Mouse (Mus musculus) right cerebral cortex, adult 2 months (tissue): Measurements from ENCODE around the gene Itga9.

Experiments used
- DNase-seq, 2 experiments: peaks; one replicate each; pipeline ENCODE4 v3.0.0; 2021 to 2022; ENCODE audit warnings: low spot score in 2 of 2

Itga9 gene

GRCm38 (mm10) chr9:118876902-118877301 is 270.4 kb downstream of the Itga9 start:
- no peak for DNase-seq

- DNase-seq: no peak
Observed at GRCm38 (mm10) chr9:118877365-118878008, 271.0 kb downstream of the Itga9 start.

GRCm38 (mm10) chr9:118878596-118878995 is 272.1 kb downstream of the Itga9 start:
- DNase-seq: no peak

- no peak for DNase-seq
Observed at GRCm38 (mm10) chr9:118881281-118881945, 274.9 kb downstream of the Itga9 start.

DNA sequence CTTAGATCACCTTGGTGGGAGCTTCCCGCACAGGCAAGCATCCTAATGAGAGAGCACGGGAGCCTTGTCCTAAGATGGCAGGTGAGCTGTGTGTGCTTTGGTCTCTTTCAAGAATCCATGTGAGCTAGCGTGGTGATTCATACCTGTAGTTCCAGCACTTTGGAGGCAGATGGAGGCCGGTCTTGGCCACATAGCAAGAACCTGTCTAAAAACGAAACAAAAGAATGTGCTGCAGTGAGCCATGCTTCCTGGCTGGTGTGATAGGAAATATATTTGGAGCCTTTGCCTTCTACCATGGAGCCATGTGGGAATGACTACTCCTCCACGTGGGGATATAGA is 275.4 kb downstream of the Itga9 start:
- DNase-seq: no peak

- DNase-seq: no peak
Observed at GRCm38 (mm10) chr9:118883150-118883549, 276.7 kb downstream of the Itga9 start.

GRCm38 (mm10) chr9:118885785-118886184 is 279.3 kb downstream of the Itga9 start:
- no peak for DNase-seq

- DNase-seq: no peak
Observed at GRCm38 (mm10) chr9:118887201-118887600, 280.7 kb downstream of the Itga9 start.

DNA sequence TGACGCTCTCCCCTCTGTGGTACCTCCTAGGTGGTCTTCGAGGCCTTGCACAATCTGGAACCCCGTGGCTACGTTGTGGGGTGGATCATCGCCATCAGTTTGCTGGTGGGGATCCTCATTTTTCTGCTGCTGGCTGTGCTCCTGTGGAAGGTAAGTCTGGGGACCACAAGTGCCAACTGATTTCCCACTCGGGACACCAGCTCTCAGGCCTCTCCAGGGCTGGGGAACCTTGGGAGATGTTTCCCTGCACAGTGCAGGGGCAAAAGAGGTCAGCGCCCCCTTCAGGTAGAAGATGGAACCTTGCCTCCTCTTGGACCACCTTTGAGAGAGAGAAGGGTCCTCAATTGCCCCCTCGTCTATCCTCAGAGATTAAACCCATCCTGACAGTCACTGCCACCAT is 281.2 kb downstream of the Itga9 start:
- DNase-seq: no peak

DNA sequence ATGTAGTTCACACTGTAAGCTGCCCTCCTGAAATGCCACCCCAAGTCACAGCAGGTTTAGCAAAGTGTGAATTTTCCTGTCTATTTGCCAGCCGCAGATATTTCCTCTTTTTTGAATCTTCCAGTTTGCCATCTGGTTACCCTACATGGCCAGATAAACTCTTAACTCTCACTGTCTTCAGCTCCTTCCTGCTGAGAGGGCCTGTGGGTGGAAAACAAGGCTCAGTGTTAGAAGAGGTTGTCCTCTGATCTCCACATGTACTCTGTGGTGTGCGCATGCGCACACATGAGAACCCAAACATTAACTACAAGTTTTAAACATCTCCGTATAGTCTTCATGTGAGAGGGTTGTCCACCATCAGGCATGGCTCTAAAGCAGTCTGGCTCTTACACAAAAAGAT is 283.7 kb downstream of the Itga9 start:
- DNase-seq: no peak

DNA sequence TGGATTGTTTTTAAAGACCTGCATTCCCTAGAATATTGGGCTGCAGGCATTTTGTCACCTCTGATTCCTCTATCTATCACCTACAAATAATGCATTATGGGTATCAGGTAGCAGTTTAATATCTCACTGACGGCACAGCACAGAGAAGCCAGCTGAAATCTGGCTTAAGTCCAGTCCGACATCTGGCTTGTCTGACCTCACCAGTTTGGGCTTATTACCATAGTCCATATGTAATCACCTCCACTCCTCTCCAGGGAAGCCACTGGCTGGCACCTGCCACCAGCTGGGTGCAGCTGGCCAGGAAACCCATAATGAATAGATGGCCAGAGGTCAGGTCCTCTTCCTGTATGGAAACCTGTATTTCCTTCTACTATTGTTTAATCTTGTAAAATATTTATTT is 284.2 kb downstream of the Itga9 start:
- DNase-seq: no peak

DNA sequence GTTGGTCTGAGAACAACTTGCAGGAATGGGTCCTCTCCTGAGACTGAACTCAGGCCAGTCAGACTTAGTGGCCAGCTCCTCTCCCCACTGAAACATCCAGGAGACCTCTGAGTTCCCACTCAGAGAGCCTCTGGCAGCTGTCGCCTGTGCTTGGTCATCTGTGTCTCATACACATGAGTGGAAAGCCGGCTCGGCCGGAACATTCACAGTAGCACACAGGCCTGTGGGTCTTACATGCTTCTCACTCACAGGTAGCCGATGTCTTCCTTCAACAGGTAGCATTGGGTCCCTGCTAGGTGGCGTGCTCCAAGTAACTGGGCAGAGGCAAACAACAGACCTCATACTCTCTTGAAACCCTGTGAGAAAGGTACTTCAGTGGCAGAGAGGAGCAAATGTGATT is 284.6 kb downstream of the Itga9 start:
- DNase-seq: no peak

DNA sequence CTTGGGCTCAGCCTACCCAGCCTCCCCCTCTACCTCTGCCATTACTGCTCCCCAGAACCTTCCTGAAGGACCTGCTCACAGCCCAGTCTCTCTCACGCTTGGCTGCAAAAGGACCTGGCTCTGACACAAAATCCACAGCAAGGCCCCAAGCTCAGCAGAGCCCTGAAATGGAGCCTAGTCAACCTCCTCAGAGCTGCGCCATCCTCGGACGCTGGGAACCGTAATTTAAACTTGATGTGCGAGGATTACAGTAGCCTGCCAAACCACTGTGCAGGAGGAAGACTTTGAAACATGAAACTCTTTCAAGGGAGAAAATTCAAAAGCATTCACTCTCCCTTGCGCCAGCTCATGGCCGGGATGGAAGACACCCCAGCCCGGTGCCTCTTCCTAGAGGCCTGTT is 285.1 kb downstream of the Itga9 start:
- no peak for DNase-seq

GRCm38 (mm10) chr9:118895101-118895500 is 288.6 kb downstream of the Itga9 start:
- DNase-seq: no peak

- peak in 1 of 2 experiments; percentile 49 for DNase-seq
Observed at GRCm38 (mm10) chr9:118900677-118901076, 294.2 kb downstream of the Itga9 start.

DNA sequence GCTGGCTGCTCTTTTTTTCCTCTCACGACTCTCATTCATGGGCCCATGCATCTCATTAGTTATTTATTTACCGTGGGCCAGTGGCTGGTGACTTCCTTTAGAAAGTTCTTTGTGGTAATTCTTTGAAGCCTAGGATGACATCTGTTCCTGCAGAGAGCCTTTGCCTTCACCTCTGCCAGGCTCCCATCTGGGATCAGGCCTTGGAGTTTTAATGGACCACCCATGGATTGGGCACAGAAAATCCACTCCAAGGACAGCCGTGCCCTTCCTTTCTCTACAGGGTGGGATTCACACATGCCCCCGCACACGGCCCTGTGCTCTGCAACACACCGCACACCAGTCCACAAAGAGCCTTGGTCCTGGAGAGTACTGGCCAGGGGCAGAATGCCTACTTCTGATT is 295.4 kb downstream of the Itga9 start:
- no peak for DNase-seq

DNA sequence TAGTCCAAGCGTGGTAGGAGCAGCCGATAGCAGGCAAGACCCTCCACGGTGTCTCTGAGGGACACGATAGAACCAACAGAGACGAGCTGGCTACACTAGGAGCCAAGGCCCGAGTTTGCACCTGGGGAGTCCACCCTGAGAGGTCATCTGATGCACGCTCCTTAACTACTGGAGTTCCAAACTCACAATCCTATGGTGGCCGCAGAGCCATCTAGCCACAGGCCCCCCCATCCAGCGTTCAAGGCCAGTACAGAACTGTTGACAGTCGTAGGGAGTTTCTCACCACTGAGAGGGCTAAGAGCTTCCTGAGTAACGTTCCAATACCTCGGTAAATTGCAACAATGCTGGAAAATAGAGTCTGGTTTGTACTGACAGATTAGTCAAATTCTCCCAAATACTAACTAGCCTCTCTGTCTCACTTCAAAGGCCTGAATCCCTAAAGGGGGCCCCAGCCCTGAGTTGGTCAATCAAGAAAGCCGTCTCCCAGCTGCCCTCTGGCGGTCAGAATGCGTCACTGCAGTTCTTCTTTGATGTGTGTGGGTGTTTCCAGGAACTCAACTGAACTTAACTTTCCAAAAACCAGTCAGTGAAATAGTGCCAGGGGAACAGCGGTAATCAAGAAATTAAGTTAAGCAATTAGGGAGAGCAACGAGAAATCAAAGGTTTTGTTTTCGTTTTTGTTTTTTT is 301.6 kb downstream of the Itga9 start:
- DNase-seq: peak; percentile 89 to 93

DNA sequence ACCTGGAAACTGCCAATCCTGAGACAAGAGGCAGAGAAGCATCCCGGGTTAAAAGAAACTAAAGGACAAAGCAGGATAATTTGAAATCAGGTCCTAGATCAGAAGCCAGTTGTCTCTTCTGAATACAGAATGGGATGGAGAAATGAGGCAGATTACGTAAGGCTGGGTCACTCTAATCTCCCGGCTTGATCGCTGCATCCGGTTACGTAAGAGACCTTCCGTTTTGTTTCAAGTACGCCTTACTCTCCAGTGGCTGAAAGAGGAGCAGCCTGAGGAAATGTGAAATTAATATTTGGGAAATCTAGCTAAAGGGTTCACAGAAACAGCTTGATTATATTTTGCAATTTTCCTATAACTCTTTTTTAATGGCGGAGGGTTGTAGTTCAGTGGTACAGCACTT is 306.6 kb downstream of the Itga9 start:
- no peak for DNase-seq

- DNase-seq: no peak
Observed at GRCm38 (mm10) chr9:118913613-118914012, 307.1 kb downstream of the Itga9 start.

DNA sequence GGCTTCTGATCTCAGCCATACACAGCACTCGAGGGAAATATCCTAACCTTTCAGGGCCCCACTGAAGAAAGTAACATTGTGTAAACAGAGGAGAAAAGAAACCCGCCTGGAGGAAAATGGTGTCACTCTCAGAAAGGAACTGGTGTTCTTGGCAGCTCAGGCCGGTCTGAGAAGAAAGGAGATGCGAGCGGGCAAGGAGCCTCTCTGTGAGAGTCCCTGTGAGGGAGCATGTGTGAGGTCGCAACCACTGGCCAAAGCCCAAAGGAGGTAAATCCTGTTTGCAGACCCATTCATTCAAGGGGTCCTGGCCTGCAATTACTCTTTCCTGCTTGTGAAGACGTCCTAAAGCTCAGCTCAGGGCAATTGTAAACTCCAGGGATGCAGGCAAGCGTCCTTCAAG is 308.1 kb downstream of the Itga9 start:
- DNase-seq: no peak

GRCm38 (mm10) chr9:118915290-118915689 is 308.8 kb downstream of the Itga9 start:
- DNase-seq: peak in 1 of 2 experiments; percentile 49

DNA sequence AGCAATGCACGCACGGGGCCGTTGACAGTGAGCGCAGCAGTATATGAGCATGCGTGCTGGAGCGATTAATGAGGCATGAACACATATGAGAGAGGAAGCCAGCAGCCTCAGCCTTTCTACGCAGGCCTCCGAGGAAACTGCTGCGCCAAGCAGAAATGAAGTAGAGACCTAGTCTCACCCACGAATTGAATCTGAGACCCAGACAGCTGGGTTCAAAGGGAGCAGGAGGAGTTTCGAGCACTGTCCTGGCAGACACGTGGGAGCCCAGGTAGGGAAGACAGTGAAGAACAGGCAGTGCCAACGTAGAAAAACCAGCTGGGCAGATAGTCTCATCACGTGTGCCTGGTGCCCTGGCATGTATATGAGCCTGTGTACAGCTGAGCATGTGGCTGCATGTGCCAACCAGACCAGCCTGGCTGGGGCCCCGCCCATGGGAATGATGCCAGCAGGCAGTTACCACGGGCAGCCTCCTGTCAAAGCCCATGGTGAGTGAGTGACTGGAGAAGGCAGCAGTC is 313.2 kb downstream of the Itga9 start:
- DNase-seq: no peak
